Mouse (Mus musculus) megakaryocyte, embryonic 14.5 days (primary cell): Measurements from ENCODE around the gene Rtn4.

Experiments
- FLI1 ChIP-seq: IDR thresholded peaks from 2 replicates; pipeline ENCODE4 v1.6.1; 2012; ENCODE audit warnings: low read length, inconsistent platforms, mixed read lengths
- GATA1 ChIP-seq: IDR thresholded peaks from 3 replicates; pipeline ENCODE4 v1.6.1; 2012; ENCODE audit warnings: mixed read lengths, low read length, inconsistent platforms, borderline replicate concordance

GRCm38 (mm10) chr11:29684272-29684671 is 8.5 kb upstream of the Rtn4 start:
- no peak for TF ChIP-seq GATA1
- no peak for TF ChIP-seq FLI1
